Mouse (Mus musculus): ENCODE results near the gene Arl6ip4. TPM values are rescaled to one million over a fixed set of nuclear protein-coding genes. Genes with fewer than 3 reads are reported as not detected.

The Arl6ip4 gene
- polyA plus RNA-seq (2021; fragmentation: Nextera tagmentation): 105 and 120 TPM in 2 replicates
- long read RNA-seq, experiment 1, transcript Arl6ip4-201 (5 exons, 1,192 nt): major isoform, 126 of 152 reads
- long read RNA-seq, experiment 1, partial matches to known transcripts: 10 of 152 reads
- long read RNA-seq, experiment 1, other reads (novel, unspliced or antisense): 13 of 152 reads
- long read RNA-seq, experiment 2, transcript Arl6ip4-201 (5 exons, 1,192 nt): major isoform, 62 of 136 reads
- long read RNA-seq, experiment 2, transcript Arl6ip4-203 (4 exons, 753 nt): minor isoform, 10 of 136 reads
- long read RNA-seq, experiment 2, partial matches to known transcripts: 54 of 136 reads
- long read RNA-seq, experiment 2, other reads (novel, unspliced or antisense): 9 of 136 reads

GRCm38 (mm10) chr5:124115990-124116845 is at the start of gene Arl6ip4:
Gene Arl6ip4 (plus strand): TSS chr5:124116089.

DNA sequence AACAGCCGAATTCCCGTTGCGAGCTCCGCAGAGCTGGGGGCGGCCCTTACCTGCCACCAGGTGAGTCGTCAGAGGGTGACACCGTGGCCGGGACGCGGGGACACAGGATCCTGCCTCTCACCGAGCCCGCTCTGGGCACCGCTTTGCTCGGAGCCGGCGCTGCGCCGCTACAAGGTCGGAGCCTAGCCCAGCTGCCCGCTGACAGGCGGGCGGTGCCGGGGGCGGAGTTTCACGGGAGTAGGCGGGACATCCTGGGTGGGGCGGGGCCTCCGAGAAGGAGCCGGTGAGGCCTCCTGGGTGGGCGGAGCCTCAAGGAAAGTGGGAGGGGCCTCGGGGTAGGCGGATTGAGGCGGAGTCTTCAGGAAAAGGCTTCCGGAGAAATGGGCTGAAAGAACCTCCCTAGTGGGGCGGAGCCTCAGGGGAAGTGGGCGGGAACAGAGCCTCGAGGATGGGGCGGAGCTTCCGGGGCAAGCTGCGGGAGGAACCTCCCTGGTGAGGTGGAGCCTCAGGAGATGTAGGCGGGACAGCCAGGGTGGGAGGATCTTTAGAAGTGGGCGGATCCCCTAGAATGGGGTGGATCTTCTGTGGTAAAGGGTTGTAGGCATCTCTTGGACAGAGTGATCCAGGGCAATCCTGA is 20.2 kb upstream of the Arl6ip4 start, which contains the start of gene Abcb9:
Abcb9 (minus strand) TSS at position 203 of the 637 bp plus-strand sequence.

DNA sequence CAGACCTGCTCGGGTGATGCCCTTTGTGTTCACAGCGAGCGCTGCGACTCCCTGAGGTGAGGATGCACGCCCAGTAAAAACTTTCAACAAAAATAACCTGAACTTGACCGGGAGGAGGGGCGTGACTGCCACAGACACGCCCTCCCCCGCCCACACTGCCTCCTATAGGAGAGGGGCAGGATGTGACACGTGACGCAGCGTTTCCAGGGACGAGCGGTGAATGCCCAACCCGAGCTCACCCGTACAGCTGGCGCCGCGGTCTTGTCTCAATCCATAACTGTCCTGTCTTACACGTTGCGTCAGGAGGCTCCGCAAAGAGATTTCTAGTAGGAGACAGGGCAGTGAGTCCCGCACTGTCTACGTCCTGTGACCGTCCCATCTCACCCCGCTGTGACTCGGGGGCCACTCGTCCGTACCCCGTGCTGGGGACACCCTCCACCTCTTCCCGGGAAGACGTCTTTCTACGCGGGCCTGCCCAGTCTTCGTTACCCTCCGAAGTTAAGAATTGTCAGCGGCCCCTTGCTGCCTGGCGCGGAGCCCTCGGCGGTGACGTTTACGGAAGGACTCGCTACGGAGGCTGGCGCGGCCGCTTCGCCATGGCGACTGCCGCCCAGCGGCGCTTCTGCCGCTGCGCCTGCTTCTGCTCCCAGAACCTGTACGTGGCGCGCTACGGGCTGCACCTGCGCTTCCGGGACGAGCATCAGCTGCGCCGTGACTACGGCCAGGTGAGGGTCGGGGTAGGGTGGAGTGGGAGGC is 4.0 kb upstream of the Arl6ip4 start, which contains the start of gene Ogfod2:
Ogfod2 (plus strand) TSS at position 556 of the 756 bp plus-strand sequence.

Other genes starting within 250 kb of the Arl6ip4 start
- 0.38 and 0.56 TPM in 2 replicates for gene Hcar1, start 236.1 kb upstream of the Arl6ip4 start, polyA plus RNA-seq (2021; fragmentation: Nextera tagmentation)
- 93.0 and 152 TPM in 2 replicates for gene Denr, start 208.9 kb upstream of the Arl6ip4 start, polyA plus RNA-seq (2021; fragmentation: Nextera tagmentation)
- not detected in 2 replicates for gene Gm43518, start 188.7 kb upstream of the Arl6ip4 start, polyA plus RNA-seq (2021; fragmentation: Nextera tagmentation)
- gene Ccdc62, start 185.4 kb upstream of the Arl6ip4 start, polyA plus RNA-seq (2021; fragmentation: Nextera tagmentation): 1.8 and 3.2 TPM in 2 replicates
- gene Hip1r, start 142.5 kb upstream of the Arl6ip4 start, polyA plus RNA-seq (2021; fragmentation: Nextera tagmentation): 10.4 and 11.5 TPM in 2 replicates
- 13.1 and 26.3 TPM in 2 replicates for gene Vps37b, start 83.8 kb upstream of the Arl6ip4 start, polyA plus RNA-seq (2021; fragmentation: Nextera tagmentation)
- 28.7 and 35.1 TPM in 2 replicates for gene Abcb9, start 20.3 kb upstream of the Arl6ip4 start, polyA plus RNA-seq (2021; fragmentation: Nextera tagmentation)
- 46.6 and 68.3 TPM in 2 replicates for gene Ogfod2, start 3.8 kb upstream of the Arl6ip4 start, polyA plus RNA-seq (2021; fragmentation: Nextera tagmentation)
- gene Pitpnm2, start 133.7 kb downstream of the Arl6ip4 start, polyA plus RNA-seq (2021; fragmentation: Nextera tagmentation): 35.1 and 39.8 TPM in 2 replicates
- 5.0 and 9.7 TPM in 2 replicates for gene Mphosph9, start 211.9 kb downstream of the Arl6ip4 start, polyA plus RNA-seq (2021; fragmentation: Nextera tagmentation)
- gene 2810006K23Rik, start 212.0 kb downstream of the Arl6ip4 start, polyA plus RNA-seq (2021; fragmentation: Nextera tagmentation): 11.6 and 12.8 TPM in 2 replicates
- 25.5 and 85.7 TPM in 2 replicates for gene Cdk2ap1, start 247.0 kb downstream of the Arl6ip4 start, polyA plus RNA-seq (2021; fragmentation: Nextera tagmentation)

Measured in left cerebral cortex, adult 6 months (tissue).